Mouse (Mus musculus) megakaryocyte, embryonic 14.5 days (primary cell): ENCODE data around the gene Gm20422.

Experiments
- FLI1 ChIP-seq: IDR thresholded peaks from 2 replicates; pipeline ENCODE4 v1.6.1; 2012; ENCODE audit warnings: low read length, inconsistent platforms, mixed read lengths
- GATA1 ChIP-seq: IDR thresholded peaks from 3 replicates; pipeline ENCODE4 v1.6.1; 2012; ENCODE audit warnings: mixed read lengths, low read length, inconsistent platforms, borderline replicate concordance

- no peak for TF ChIP-seq FLI1
- TF ChIP-seq GATA1 = no peak
These were observed 57.5 kb downstream of the Gm20422 start for GRCm38 (mm10) chr8:69717232-69717580.
